Mouse (Mus musculus) layer of hippocampus, adult 2 months (tissue): ENCODE measurements around the gene Usp5. TPM values are rescaled to one million over a fixed set of nuclear protein-coding genes. Genes with fewer than 3 reads are reported as not detected.
"Not testable (repeated sequence)": the region's sequence is repeated elsewhere in the genome, so short reads cannot be mapped to it uniquely, and the experiment has no call there.

ENCODE experiments used
- DNase-seq, 2 experiments: peaks; one replicate each; pipeline ENCODE4 v3.0.0; 2022; ENCODE audit warnings: low spot score in 2 of 2
- H3K27ac ChIP-seq: fragments of 200-600 bp; 2 replicates; pipeline ENCODE4 v1.8.1; 2022
- H3K4me3 ChIP-seq: fragments of 200-600 bp; 2 replicates; pipeline ENCODE4 v1.8.1; 2022; ENCODE audit warnings: mild to moderate bottlenecking
- CTCF ChIP-seq: fragments of 200-600 bp; conservative IDR thresholded peaks from 2 replicates; pipeline ENCODE4 v1.8.1; 2022; ENCODE audit warnings: antibody characterized with exemption, mild to moderate bottlenecking, moderate library complexity
- total RNA-seq, 2 experiments: library from RNA; stranded (reverse); gene quantifications; 2 replicates each; pipeline ENCODE4 v1.2.3; 2021

Usp5 gene
- total RNA-seq, 2 experiments from 2014 or later, result 185 to 198 TPM

DNA sequence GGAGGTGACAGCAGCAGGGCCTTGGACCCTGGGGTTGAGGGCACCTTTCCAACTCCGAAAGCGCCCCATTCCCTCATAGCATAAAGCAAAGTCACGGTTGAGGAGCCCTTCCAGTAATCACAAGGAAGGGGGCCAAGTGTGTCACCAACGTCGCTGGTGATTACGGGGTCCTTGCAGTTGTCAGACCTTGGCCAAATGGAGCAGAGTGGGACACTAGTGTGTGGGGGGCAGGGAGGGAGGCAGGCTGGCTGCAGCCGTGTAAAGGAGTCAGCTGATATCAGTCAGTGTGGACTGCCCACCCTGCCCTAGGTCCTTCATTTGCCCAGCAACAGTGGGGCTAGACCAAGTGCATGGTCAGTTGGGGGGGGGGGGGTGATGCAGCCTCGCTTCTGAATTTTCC is 14.8 kb downstream of the Usp5 start:
- DNase-seq, result no peak
- H3K27ac ChIP-seq, result peak overlapping the region; percentile 98; the same call in 1 of the 2 replicates
- no peak for TF ChIP-seq CTCF
- H3K4me3 ChIP-seq, result peak overlapping the region; percentile 77

DNA sequence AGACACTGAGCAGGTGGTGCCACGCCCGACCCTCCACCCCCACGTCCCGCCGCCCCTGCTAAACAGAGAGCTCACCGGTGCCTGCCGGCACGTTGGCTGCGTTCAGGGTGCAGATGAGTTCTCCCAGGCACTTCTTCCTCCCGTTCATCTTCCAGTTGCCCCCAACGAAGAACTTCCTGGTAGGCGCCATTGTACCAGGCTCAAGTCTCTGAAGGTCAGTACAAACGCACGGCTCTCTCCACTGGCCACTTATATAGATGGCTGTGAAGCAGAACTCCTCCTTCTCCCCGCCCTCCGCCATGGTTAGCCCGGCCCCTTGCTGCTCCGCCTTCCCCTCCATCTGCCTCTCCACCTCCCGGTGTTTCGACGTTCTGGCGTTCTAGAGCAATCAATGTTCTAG is 15.4 kb downstream of the Usp5 start, which contains the start of gene Tpi1:
Gene Tpi1, minus strand, starts transcription at position 364 of the 400 bp plus-strand sequence.
- no peak for TF ChIP-seq CTCF
- H3K27ac ChIP-seq, result peak within 1 kb of the TSS; percentile 98
- DNase-seq, result peak; percentile 90 to 93
- peak within 1 kb of the TSS; percentile 77 for H3K4me3 ChIP-seq

DNA sequence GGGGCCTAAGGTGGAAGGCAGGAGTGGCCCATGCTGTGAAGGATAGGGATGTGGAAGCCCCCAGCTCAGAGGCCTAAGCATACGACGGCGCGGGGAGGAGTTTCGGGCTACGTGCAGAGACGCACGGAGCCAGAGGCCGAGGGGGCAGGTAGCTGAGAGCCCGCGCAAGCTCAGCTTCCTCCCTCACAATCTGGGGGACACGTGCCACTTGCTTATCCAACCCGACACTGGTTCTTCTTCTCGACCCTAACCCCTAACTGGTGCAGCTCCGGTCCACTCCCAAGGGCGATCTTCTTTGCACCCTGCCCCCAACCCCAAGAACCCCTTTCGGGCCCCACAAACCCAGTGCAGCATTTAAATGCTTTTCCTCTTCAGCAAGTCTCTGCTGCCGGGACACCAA is 15.8 kb downstream of the Usp5 start:
- peak; percentile 73 to 77 for DNase-seq
- Histone ChIP-seq H3K4me3 (peak overlapping the region; percentile 77), H3K27ac (peak overlapping the region; percentile 98)
- no peak for TF ChIP-seq CTCF

DNA sequence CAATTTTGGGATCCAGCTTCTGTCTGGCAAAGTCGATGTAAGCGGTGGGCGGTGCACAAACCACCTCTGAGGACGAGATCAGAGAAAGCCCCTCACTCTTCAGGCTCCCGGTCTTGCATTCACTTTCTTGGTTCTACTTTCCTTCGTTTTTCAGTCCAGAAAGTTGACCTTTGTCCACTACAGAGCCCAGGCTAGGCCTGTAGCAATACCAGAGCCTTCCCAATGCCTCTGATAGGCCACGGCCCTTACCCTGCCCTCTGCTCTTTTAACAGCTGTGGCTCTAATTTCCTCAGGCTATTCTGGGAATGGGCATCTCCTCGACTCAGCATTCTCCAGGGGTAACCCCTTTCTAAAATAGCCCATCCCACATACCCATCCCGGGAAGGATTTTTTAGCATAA is 16.4 kb downstream of the Usp5 start:
- Histone ChIP-seq H3K4me3 (peak overlapping the region; percentile 77), H3K27ac (peak overlapping the region; percentile 98)
- no peak for DNase-seq
- TF ChIP-seq CTCF, result no peak

DNA sequence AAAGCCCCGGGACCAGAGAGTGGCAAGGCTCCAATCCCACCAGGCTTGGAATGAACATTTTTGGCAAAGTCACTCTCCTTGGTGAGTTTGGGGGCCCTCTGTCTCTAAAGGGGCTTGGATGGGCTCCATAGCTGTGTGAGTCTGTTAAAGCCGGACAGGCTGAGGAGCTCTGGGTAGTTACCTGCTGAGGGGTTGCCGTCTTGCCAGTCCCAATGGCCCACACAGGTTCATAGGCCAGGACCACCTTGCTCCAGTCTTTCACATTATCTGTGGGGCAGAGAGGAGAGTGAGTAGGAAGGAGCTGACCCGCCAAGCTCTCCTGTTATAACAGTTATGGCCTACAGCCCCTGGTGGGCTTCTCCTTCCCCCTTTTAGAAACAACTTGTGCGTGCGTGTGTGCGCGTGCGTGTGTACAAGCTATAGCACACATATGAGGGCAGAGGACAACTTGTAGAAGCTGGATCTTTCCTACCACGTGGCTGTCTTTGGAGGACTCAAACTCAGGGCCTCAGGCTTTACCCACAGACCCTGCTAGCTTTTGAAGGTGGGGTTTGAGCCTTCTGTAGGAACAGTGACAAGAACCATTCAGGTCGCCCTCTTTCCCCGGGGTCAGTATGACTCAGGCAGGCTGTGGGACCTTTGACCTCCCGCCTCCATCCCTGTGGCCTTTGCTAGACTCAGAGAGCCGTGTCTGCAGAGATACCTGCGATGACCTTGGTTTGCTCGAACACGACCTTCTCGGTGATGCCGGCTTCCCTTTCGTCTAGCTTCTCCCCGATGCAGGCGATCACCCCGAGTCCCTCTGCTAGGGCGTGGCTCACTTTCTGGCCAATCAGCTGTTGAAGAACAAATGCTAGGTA is 17.4 kb downstream of the Usp5 start:
- Histone ChIP-seq H3K4me3 (peak overlapping the region; percentile 77; the same call in 1 of the 2 replicates), H3K27ac (peak overlapping the region; percentile 98; the same call in 1 of the 2 replicates)
- no peak for TF ChIP-seq CTCF
- DNase-seq, result no peak

DNA sequence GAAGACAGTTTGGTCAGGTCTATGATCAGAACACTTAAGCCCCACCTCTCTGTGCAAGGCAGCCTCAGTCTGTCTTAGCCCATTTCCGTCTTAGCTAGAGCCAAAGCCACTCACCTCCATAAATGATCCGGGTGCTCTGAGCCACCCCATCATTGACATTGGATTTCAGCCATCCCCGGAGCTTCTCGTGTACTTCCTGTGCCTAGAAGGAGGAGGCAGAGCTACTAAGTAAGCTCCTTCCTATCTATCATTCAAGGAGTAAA is 17.9 kb downstream of the Usp5 start:
- Histone ChIP-seq H3K4me3 (no peak overlapping the region), H3K27ac (no peak overlapping the region)
- TF ChIP-seq CTCF, result no peak
- DNase-seq, result no peak

DNA sequence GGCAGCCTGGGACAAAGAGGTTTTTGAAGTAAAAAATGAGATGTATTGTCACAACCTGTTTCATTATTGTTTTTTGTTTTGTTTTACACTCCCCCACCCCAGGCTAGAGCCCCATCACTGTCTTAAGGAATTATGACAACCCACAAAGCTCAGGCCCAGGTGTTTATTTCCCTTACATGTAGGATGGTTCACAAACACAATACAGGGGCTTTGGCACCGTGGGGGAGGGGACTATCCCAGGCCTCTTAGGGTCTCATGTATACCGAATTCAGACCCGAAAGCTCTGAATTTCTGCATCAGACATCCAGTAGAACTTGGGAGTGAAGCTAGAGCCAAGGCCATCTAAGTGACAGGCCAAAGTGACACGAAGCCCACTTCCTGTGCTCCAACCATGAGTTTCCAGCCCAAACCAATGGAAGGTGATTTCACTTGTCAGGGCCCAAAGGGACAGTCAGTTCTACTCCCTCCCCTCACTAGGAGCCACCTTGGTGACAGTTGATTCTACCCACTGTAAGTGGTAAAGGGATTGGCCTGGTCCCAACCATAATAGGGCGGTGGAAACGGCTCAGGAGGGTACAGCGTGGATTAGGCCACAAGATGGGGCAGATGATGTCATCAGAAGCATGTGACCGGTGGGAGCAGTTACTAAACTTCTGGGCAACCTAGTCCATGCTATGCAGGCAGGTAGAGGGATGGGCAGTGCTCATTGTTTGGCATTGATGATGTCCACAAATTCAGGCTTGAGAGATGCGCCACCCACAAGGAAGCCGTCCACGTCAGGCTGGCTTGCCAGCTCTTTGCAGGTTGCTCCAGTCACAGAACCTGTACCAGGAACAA is 18.5 kb downstream of the Usp5 start:
- DNase-seq, H3K27ac ChIP-seq, H3K4me3 ChIP-seq: not testable (repeated sequence)

DNA sequence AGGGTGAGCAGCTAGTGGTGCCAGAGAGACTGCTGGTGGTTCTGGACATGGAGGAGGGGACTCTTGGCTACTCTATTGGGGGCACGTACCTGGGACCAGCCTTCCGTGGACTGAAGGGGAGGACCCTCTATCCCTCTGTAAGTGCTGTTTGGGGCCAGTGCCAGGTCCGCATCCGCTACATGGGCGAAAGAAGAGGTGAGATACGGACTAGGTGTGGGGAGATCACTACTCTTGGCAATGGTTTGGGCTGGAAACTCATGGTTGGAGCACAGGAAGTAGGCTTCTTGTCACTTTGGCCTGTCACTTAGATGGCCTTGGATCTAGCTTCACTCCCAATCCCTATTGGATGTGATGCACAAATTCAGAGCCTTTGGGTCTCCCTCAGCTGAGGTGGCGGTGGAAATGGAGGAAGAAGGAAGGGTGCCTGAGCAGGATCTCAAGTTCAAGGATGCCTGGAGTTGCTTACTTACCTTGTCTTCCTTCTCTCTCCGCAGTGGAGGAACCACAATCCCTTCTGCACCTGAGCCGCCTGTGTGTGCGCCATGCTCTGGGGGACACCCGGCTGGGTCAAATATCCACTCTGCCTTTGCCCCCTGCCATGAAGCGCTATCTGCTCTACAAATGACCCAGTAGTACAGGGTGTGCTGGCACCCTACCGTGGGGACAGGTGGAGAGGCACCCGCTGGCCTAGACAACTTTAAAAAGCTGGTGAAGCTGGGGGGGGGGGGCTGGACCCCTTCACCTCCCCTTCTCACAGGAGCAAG is 19.3 kb downstream of the Usp5 start:
- TF ChIP-seq CTCF, result no peak
- peak overlapping the region; percentile 71; the same call in 1 of the 2 replicates for H3K27ac ChIP-seq
- peak overlapping the region; percentile 64 for H3K4me3 ChIP-seq
- DNase-seq, result no peak

DNA sequence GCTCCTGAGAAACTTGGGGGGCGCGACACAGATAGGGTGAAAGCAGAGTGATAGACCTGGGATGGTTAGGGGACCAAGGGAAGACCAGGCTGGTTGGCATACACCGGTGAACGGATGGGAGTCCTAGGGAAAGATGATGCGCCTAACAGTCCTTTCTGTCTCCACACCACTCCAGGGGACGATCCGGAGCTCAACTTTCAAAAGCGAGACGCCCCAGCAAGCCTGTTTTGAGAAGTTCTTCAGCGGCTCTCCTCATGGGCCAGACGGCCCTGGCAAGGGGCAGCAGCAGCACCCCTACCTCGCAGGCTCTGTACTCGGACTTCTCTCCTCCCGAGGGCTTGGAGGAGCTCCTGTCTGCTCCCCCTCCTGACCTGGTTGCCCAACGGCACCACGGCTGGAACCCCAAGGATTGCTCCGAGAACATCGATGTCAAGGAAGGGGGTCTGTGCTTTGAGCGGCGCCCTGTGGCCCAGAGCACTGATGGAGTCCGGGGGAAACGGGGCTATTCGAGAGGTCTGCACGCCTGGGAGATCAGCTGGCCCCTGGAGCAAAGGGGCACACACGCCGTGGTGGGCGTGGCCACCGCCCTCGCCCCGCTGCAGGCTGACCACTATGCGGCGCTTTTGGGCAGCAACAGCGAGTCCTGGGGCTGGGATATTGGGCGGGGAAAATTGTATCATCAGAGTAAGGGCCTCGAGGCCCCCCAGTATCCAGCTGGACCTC is 20.1 kb downstream of the Usp5 start:
- Histone ChIP-seq H3K27ac (peak overlapping the region; percentile 71), H3K4me3 (peak overlapping the region; percentile 64)
- peak in 1 of 2 experiments; percentile 50 for DNase-seq
- TF ChIP-seq CTCF, result peak; percentile 83

DNA sequence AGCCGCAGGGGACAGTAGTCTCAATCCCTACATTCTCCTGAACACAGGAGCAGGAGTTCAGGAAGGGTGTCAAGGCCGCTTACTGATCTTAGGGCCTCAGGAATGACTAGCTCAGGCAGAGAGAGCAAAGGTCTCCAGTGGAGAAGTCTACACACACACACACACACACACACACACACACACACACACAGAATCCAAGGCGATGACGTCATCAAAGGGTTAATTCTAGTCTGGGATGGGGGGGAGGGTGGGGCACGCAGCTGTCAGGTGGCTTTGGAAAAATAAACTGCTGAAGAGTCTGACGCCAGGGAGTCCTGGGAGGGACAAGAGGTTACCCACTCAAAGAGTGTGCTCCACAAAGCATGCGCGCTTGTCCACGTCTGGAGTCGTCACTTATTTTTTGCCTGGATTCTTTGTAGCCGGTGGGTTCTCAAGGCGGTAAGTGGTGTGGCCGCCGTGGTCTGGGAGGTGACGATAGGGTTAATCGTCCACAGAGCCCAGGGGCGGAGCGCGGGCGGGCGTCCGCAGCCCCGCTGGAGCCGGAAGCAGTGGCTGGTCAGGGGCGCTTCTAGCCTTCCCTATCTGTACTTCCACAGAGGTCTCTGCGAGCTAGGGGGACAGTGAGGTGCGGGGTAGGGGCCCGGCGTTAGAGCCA is 20.8 kb downstream of the Usp5 start, which contains the start of gene Spsb2:
Gene Spsb2, plus strand, starts transcription at position 304 of the 655 bp plus-strand sequence.
- no peak for TF ChIP-seq CTCF
- peak in 1 of 2 experiments; percentile 32 for DNase-seq
- Histone ChIP-seq H3K27ac (peak within 1 kb of the TSS; percentile 92), H3K4me3 (peak within 1 kb of the TSS; percentile 64)

DNA sequence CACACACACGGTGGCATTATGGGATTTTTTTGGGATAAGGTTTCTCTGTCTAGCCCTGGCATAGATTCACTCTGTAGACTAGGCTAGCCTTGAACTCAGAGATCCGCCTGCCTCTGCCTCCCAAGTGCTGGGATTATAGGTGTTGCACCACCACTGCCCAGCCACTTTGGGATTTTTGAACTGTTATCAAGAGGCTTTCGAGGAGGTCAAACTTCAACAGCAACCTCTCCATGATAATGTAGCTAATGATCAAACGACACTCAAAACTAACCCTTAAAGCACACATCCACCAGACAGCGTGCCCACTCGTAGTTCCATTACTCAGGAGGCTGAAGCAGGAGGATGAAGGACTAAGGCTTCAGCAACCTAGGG is 21.3 kb downstream of the Usp5 start:
- DNase-seq, result no peak
- Histone ChIP-seq H3K4me3 (no peak overlapping the region), H3K27ac (peak overlapping the region; percentile 68; the same call in 1 of the 2 replicates)
- TF ChIP-seq CTCF, result no peak
